Mouse (Mus musculus) ovary, postnatal 14 days (tissue): Measurements from ENCODE around the gene Anp32a.

ENCODE experiments used
- DNase-seq: peaks from one replicate; pipeline ENCODE4 v3.0.0; 2022; ENCODE audit warnings: low spot score

Gene Anp32a

DNA sequence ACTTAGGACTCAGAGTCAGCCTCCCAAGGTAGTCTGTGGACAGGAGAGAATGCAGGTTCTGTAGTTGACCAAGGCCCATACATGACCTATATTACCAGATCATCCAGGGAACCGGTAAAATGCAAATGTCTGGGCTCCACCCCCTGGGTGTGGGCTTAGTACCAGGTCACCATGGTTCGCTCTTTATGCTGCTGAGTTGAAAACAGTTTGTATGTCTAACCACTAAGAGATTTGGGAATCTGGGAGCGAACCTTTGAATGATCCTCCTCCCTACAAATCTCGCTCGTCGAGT is 5.2 kb downstream of the Anp32a start:
- DNase-seq: no peak

DNA sequence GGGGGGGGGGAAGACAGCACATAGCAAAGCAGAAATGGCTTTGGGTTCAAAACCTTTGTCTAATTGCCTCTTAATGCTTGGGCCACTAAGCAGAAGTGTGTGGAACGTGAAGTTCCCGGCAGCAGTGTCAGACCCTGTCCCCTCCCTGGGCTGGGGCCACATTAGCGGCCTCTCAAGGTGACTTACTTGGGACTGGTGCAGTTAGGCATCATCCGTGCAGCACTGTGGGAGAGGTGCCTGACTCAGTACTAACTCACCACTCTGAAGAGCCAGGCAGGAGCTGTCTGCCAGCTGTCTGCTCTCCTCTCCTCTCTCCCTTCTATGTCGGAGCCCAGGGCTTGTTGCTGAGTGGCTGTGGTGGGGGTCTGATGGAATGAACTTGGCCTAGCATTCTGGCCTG is 6.1 kb downstream of the Anp32a start:
- DNase-seq: no peak

- DNase-seq: no peak
Measured at GRCm38 (mm10) chr9:62348050-62348449, 7.0 kb downstream of the Anp32a start.

DNA sequence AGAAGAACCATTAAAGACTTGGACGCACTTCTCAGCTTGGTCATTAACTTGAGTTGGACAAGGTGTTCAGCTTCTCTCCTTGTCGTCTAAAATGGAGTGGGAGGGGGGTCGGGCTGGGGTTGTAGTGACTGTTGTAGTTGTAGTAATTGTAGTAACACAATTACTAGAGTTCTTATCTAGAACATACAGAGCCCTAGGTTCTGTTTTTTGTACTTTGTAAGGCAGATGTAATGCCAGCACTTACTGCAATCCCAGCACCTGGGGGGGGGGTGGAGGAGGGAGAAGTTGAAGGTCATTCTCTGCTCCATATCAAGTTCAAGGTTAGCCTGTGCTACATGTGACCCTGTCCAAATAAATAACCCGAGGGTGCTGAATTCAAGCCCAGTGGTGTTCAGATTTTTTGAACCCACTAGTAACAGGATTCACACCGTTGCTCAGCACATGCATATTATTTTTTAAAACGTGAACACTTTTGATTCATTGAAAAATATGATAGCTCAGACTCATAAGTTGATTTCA is 7.4 kb downstream of the Anp32a start:
- no peak for DNase-seq

- no peak for DNase-seq
Measured at GRCm38 (mm10) chr9:62349250-62349649, 8.2 kb downstream of the Anp32a start.

DNA sequence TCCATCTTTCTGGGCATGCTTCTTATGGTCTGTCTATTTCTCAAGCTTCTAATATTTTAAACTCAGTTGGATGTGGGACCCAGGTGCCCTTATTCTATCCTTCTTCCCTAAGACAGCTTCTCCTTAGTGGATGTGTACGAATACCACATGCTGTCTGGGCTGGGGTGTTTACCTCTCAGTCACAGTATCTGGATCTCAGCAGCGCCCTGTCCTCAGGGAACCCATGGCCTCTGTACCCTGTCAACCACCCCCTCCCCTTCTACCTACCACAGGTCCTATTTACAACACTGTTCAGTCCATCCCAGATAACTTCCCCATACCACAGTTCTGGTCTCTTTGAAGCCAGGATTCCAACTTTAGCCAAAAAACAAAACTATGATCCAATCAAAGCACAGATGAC is 9.6 kb downstream of the Anp32a start:
- no peak for DNase-seq

DNA sequence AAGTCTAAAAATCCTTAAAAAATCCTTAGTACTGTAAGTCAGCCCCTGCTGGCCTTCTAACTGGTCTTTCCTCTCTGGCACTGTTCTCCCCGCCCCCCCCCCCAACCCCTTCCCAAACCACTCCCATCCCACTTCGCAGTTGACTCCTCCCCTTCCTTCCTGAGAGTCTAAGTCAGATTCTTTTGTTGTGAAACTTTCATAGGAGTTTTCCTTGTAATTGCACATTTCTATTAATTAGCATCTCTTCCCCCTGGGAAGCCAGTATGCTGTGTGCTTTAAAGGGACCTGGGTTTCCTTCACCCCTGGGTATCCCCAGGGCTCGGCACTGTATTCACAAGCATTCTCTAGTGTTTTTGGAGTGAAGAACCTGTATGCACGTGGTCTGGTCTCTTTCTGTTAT is 10.1 kb downstream of the Anp32a start:
- DNase-seq: no peak

- no peak for DNase-seq
Measured at GRCm38 (mm10) chr9:62353784-62354183, 12.7 kb downstream of the Anp32a start.

DNA sequence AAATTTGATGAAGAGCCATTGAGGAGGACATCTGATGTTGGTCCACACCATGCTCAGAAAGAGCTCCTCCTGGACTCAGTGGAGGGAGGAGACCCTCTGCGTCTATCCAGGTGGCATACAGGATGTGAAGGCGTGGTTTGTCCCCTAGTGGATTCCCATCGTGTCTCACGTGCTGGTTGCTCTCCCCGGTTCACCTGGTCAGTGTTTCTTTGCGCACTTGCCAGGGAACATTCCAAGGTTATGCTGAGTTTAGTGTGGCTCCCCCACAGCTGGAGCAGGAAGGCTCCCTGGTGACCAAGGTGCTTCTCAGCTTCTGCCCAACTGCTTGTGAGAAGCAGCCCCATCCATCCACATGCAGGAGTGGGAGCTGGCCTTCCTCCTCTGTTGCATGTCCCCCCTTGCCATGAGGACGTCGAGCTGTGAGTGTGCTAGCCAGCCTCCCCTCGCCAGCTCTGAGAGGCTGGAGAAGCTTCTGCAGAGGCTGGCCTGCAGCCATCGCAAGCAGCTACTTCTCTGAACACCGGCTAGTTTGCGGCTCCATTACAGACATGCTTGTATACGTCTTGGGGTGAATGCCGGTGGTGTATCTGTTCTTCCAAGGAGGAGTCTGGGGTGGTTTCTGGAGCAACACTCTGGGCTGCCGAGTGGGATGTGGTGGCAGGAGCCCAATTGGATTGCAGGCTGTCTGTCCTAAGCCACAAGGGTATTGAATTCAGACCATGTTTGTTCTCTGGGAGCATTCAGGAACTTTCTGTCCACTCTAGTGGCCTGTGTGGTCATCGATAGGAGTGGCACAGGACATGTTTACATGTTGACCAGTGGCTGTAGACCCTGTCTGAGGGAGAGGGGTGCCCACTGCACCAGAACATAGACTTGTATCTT is 14.0 kb downstream of the Anp32a start:
- no peak for DNase-seq

DNA sequence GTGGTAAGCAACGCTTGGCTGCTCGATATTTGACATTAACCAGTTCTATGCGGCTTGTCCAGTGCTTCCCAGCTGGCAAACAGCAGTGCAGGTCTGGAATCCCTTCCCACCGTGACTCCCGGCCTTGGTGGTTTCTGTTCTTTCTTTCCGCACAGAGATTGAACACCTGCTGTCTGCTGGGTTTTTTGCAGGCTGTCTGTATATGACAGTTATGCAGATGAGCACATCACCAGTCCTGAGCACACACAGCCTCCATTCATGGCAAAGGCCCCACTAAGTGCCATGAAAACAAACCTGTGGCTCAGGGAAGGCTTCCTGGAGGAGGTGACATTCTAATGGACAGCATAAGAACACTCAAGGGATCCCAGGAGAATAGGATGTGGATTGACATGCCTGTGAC is 14.7 kb downstream of the Anp32a start:
- DNase-seq: no peak

GRCm38 (mm10) chr9:62357593-62357992 is 16.5 kb downstream of the Anp32a start:
- no peak for DNase-seq

DNA sequence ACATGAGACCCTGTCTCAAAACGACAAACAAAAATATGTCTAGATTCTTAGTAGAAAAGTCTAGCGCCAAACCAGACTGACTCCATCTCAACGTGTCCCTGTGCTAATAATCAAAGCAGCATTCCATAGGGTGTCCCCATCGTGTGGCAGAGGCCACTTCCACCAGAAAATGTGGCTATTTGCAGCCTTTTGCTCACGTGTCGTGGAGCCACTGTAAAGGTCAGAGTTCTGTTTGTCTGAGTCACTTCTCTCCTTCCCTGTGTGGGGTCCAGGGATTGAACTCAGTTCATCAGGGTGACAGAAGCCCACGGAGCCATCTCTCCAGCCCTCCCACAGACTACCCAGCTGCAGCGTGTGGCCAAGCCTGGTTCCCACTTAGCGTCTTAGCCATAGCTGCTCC is 17.8 kb downstream of the Anp32a start:
- DNase-seq: no peak

- no peak for DNase-seq
Measured at GRCm38 (mm10) chr9:62360889-62361288, 19.8 kb downstream of the Anp32a start.

DNA sequence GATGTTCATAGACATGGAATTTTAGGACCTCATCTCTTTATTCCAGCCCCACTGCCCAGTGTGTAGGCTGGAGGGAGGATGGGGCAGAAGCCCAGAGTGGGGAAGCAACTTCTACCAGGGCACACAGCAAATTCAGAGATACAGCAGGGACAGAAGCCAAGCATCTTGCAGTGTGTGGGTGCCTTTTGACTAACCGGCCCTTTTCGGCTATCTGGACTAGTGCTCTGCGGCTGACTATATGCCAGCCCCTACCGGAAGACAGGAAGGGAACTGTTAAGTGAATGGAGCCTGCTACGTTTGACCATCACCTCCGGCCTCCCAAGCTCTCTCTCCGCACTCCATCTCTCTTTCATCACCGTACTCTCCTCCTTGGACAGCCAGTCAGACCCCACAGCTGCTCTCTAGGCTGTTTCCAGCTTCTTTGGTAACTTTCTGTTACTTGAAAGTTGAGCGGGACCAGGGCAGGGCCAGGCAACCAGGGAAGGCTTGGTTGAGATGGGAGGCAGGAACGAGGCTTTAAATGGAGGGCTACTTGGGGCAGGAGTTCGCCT is 21.8 kb downstream of the Anp32a start:
- no peak for DNase-seq

DNA sequence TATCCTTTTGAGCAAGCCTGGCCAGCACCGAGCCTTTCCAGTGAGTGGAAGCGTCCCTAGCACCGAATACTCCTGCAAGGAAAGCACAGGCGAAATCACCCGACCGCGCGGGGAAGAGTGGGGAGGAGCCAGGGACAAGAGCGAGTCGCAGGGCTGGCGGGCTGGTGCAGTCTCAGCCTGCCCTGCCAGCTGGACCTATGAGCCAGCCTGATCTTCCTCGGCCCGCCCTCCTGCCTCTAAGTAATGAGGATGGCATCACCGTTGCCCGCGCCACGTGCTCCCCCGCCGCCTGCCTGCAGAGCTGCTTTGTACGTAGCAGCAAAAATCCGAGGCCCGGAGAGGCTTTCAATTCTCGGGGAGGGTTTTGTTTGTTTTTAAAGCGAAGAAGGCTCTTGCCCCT is 22.5 kb downstream of the Anp32a start:
- DNase-seq: peak; percentile 66

GRCm38 (mm10) chr9:62364216-62364615 is 23.1 kb downstream of the Anp32a start:
- DNase-seq: no peak

GRCm38 (mm10) chr9:62364831-62365230 is 23.7 kb downstream of the Anp32a start:
- DNase-seq: no peak

DNA sequence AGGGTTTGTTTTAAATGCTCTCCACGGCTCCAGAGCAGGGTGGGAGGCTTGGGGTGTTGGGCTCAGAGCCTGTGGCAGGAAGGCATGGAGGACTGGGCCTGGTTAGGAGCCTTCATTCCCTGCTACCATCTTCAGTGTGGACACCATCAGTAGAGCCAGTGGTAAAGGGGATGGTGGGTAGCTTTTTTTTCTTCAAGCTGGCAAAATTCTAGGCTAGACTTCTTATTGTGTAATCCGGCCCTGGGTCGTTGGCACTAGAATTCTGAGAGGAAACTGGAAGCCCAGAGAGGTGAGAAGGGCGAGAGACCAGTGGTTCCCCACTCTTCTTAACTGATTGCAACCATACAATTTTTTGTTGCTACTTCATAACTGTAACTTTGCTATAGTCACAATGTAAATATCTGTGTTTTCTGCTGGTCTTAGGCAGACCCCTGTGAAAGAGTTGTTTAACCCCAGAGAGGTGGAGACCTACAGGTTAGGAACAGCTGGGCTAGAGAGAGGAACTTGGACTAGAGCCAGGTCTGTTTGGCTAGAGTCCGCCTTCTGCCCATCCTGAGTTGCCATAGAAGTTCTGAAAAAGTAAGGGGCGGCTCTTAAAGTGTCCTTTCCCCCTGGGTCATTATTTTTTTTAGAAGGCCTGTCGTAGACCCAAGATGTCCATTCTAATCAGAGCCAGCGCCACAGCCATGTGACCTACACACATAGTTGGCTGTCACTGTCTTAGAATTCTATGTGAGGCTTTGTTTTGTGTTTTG is 24.4 kb downstream of the Anp32a start:
- no peak for DNase-seq

DNA sequence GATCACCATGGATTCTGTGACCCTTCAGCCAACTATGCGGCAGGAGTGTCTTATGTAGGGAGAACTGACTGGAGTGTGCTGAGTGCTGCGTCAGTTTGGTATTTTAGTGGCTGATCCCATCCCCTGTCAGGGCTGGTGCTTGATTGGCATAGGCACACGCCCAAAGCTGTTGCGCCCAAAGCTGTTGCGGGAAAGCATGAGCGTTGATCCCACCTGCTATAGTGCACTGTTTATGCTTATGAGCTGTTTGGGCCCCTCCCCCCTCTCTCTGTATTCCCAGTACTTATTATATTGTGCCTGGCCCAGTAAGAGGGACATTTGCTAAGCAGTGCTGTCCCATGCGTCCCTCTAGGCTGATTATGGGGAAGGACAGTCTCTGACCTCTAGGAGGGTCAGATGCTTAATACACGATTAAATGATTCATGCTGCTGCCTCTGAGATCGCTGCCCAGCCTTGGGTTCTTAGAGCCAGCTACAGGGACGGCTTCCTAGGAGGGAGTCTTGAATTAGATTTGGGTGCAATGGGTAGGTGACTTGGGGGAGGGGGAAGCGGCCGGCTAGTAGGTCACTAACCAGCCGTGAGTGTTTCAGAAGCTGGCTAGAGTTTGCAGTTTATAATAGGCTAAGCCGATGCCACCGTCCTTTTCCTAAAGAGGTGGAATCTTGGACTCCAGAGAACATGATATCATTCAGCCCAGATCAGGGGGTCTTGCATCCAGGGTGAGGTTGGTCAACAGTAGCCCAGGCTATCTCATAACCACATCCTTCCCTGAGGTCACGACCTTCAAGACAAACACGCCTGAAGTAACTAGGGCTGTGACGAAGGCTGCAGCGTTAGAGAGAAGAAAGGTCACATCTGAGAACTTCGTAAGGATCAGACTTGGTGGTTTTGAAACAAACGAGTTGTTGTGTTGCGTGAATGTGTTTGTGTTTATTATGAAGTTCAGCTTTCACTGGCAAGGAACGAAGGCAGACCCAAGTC is 25.7 kb downstream of the Anp32a start:
- no peak for DNase-seq

DNA sequence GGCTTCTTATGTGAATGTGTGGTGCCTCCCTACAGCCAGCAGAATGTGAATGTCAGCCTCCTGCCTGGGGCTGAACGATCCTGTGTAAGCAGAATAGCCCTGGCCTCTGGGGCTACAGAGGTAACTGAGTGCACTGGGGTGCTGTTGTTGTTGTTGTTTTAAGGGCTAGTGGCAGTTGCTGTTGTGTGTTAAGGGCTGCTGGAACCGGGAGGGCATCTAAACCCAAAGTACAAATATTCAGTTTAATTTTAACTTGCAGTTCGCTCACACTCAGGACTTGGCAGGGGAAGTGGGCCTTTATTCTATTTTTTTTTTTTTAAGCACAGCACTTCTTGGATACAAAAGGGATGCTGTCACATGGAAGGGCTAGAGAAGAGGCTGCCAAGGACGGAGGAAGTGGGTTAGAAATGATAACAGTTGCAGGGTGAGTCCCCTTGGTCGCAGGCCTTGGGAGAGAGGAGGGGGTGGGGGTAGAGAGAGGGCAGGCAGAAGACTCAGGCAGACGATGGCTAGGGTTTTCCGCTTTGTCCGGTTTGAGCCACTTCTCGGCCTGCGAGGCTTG is 26.5 kb downstream of the Anp32a start:
- no peak for DNase-seq

- no peak for DNase-seq
Measured at GRCm38 (mm10) chr9:62368256-62368905, 27.3 kb downstream of the Anp32a start.
